Mouse (Mus musculus): ENCODE measurements around the gene Glipr1. TPM values are rescaled to one million over a fixed set of nuclear protein-coding genes. Genes with fewer than 3 reads are reported as not detected.

Glipr1 gene
- polyA plus RNA-seq, 1 experiment from 2014 or later = 9.9 TPM

GRCm38 (mm10) chr10:111971929-111972328, 30.5 kb downstream of the Glipr1 start:
- ATAC-seq = no peak
- Histone ChIP-seq H3K9me3 (ENCODE audit: low read length) (no peaks in the 10 kb centered on the region), H3K27me3 (ENCODE audit: insufficient read depth, low read length) (no peaks in the 10 kb centered on the region), H3K27ac (ENCODE audit: low read depth) (no peak overlapping the region), H3K4me3 (ENCODE audit: low read depth, low read length) (peak overlapping the region; percentile 91; the same call in 1 of the 2 replicates), H3K36me3 (replicated peaks; ENCODE audit: insufficient read depth, low read length) (peaks cover 3% of the 10 kb centered on the region; the same call in 1 of the 2 replicates), H3K4me1 (ENCODE audit: insufficient read depth) (peaks cover 9% of the 10 kb centered on the region), H3K9ac (replicated peaks) (no peak overlapping the region), H3K4me2 (ENCODE audit: low read depth, low read length) (peak overlapping the region; percentile 93)
- DNase-seq = no peak
- WGBS (ENCODE audit: insufficient replicate concordance) = 77% methylated on average over 3 of the region's 3 CpGs
- no peak for TF ChIP-seq CTCF (IDR thresholded peaks at IDR 0.05; ENCODE audit: low read depth)
- TF ChIP-seq EP300 (IDR thresholded peaks at IDR 0.05; ENCODE audit: low read depth) = no peak

DNA sequence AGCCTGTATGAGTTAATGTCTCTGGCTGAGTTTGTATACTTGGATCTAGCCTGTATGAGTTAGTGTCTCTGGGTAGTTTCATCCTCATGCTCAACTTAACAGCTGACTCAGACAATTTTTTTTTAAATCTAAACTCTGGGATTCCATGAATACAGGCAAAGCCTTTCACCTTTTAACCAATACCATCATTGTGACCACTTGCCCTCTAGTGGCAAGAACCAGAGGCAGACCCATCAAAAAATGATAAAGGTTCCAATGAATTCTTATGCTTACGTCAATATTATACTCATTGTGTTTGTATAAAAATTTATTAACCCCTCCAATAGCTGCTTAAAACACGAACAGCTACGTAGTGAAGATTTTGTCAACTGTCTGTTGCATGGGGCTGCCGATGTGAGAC, 36.0 kb downstream of the Glipr1 start:
- no peaks in the 10 kb centered on the region for H3K9me3 ChIP-seq (ENCODE audit: low read length)
- TF ChIP-seq EP300 (IDR thresholded peaks at IDR 0.05; ENCODE audit: low read depth) (no peak), CTCF (IDR thresholded peaks at IDR 0.05; ENCODE audit: low read depth) (peak; percentile 41)
- ATAC-seq = no peak
- no peaks in the 10 kb centered on the region for H3K36me3 ChIP-seq (replicated peaks; ENCODE audit: insufficient read depth, low read length)
- no peaks in the 10 kb centered on the region for H3K4me1 ChIP-seq (ENCODE audit: insufficient read depth)
- WGBS (ENCODE audit: insufficient replicate concordance) = 46% methylated on average over 4 of the region's 4 CpGs
- H3K9ac ChIP-seq (replicated peaks) = no peak overlapping the region
- no peak for DNase-seq
- H3K27ac ChIP-seq (ENCODE audit: low read depth) = no peak overlapping the region
- H3K4me2 ChIP-seq (ENCODE audit: low read depth, low read length) = no peak overlapping the region
- H3K4me3 ChIP-seq (ENCODE audit: low read depth, low read length) = no peak overlapping the region
- no peaks in the 10 kb centered on the region for H3K27me3 ChIP-seq (ENCODE audit: insufficient read depth, low read length)

DNA sequence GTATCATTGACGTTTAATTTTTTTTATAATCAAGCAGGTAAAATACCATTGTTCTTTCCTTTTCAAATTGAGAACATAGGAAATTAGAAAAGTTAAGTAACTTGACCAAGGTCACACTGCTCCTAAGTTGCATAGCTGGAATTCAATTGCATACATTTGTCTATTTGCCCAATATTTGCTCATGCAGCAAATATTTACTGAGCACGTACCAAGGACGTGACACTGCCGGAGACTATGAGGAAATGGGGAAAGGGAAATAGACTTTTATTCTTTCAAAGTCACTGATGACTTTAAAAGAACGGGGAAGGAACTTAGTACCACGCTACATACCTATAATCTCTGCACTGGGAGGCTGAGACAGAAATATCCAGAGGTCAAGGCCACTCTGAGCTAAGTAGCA, 42.0 kb downstream of the Glipr1 start:
- no peaks in the 10 kb centered on the region for H3K36me3 ChIP-seq (replicated peaks; ENCODE audit: insufficient read depth, low read length)
- H3K4me2 ChIP-seq (ENCODE audit: low read depth, low read length) = no peak overlapping the region
- 0 out of 2 replicates have a peak, but pooled peaks have one; percentile 36 for ATAC-seq
- WGBS (ENCODE audit: insufficient replicate concordance) = 33% methylated on average over 6 of the region's 6 CpGs
- H3K9ac ChIP-seq (replicated peaks) = no peak overlapping the region
- no peaks in the 10 kb centered on the region for H3K9me3 ChIP-seq (ENCODE audit: low read length)
- H3K27ac ChIP-seq (ENCODE audit: low read depth) = no peak overlapping the region
- no peak overlapping the region for H3K4me3 ChIP-seq (ENCODE audit: low read depth, low read length)
- TF ChIP-seq EP300 (IDR thresholded peaks at IDR 0.05; ENCODE audit: low read depth) (no peak), CTCF (IDR thresholded peaks at IDR 0.05; ENCODE audit: low read depth) (no peak)
- no peaks in the 10 kb centered on the region for H3K27me3 ChIP-seq (ENCODE audit: insufficient read depth, low read length)
- peaks cover 4% of the 10 kb centered on the region; the same call in 1 of the 2 replicates for H3K4me1 ChIP-seq (ENCODE audit: insufficient read depth)
- DNase-seq = no peak

GRCm38 (mm10) chr10:111959353-111959752, 43.1 kb downstream of the Glipr1 start:
- no peak overlapping the region for H3K27ac ChIP-seq (ENCODE audit: low read depth)
- no peak overlapping the region for H3K4me2 ChIP-seq (ENCODE audit: low read depth, low read length)
- WGBS (ENCODE audit: insufficient replicate concordance) = 63% methylated on average over 2 of the region's 2 CpGs
- ATAC-seq = no peak
- no peak overlapping the region for H3K9ac ChIP-seq (replicated peaks)
- TF ChIP-seq EP300 (IDR thresholded peaks at IDR 0.05; ENCODE audit: low read depth) (no peak), CTCF (IDR thresholded peaks at IDR 0.05; ENCODE audit: low read depth) (no peak)
- H3K4me1 ChIP-seq (ENCODE audit: insufficient read depth) = peaks cover 4% of the 10 kb centered on the region; the same call in 1 of the 2 replicates
- no peak for DNase-seq
- no peaks in the 10 kb centered on the region for H3K9me3 ChIP-seq (ENCODE audit: low read length)
- H3K36me3 ChIP-seq (replicated peaks; ENCODE audit: insufficient read depth, low read length) = no peaks in the 10 kb centered on the region
- H3K4me3 ChIP-seq (ENCODE audit: low read depth, low read length) = no peak overlapping the region
- no peaks in the 10 kb centered on the region for H3K27me3 ChIP-seq (ENCODE audit: insufficient read depth, low read length)

DNA sequence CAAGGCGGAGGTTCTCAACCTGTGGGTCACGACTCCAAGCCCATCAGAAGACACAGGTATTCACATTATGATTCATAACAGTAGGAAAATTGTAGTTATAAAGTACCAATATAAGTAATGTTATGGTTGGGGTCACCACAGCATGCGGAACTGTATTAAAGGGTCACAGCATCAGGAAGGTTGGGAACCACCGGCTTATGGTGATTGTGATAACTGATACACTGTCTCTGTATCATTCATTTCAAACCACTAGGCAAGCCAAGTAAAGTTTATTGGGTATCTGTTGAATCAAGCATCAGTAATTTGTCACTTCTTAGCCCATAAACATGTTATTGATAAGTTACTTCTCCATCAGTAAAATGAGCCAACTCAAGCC, 44.4 kb downstream of the Glipr1 start:
- Histone ChIP-seq H3K4me2 (ENCODE audit: low read depth, low read length) (no peak overlapping the region), H3K4me3 (ENCODE audit: low read depth, low read length) (no peak overlapping the region), H3K27ac (ENCODE audit: low read depth) (no peak overlapping the region), H3K27me3 (ENCODE audit: insufficient read depth, low read length) (no peaks in the 10 kb centered on the region), H3K9ac (replicated peaks) (no peak overlapping the region), H3K36me3 (replicated peaks; ENCODE audit: insufficient read depth, low read length) (no peaks in the 10 kb centered on the region), H3K4me1 (ENCODE audit: insufficient read depth) (peaks cover 4% of the 10 kb centered on the region; the same call in 1 of the 2 replicates), H3K9me3 (ENCODE audit: low read length) (no peaks in the 10 kb centered on the region)
- ATAC-seq = no peak
- TF ChIP-seq EP300 (IDR thresholded peaks at IDR 0.05; ENCODE audit: low read depth) (no peak), CTCF (IDR thresholded peaks at IDR 0.05; ENCODE audit: low read depth) (no peak)
- 31% methylated on average over 4 of the region's 4 CpGs for WGBS (ENCODE audit: insufficient replicate concordance)
- DNase-seq = no peak

DNA sequence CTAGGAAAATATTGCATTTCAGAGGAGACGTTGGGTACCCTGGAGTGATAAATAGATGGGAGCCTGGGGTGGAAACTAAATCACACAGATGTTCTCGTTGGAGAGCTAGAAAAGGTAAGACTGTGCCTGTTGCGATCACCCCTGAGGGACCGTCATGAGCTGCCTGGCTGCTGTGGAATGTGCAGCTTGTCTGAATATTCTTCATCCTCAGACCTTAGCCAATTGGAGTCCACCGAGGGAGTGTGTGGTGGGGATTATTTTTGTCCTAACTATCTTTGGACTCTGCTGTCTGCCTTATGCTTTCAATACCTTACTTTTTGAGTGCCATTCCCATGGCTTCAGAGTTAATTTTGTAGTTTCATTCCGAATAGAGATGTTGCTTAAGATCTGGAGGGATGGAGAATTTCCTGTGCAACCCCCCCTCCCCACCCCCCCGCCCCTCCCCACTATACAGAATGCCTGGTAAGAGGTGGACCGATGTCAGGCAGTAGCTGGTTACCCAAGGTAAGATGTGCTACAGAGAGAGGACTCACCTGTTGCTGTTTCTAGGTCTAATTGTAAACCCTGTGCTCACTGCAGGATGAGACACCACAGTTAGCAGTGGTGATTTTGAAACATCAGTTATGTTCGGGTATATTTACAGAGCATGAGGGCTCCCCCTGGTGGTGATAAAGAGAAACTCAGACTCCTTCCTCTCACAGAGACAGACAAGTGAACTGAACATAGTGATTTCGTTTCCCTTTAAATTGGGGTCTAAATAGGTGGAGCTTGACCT, 45.0 kb downstream of the Glipr1 start:
- Histone ChIP-seq H3K27ac (ENCODE audit: low read depth) (no peak overlapping the region), H3K36me3 (replicated peaks; ENCODE audit: insufficient read depth, low read length) (no peaks in the 10 kb centered on the region), H3K9ac (replicated peaks) (no peak overlapping the region), H3K4me3 (ENCODE audit: low read depth, low read length) (no peak overlapping the region), H3K4me2 (ENCODE audit: low read depth, low read length) (no peak overlapping the region), H3K9me3 (ENCODE audit: low read length) (no peaks in the 10 kb centered on the region), H3K27me3 (ENCODE audit: insufficient read depth, low read length) (no peaks in the 10 kb centered on the region), H3K4me1 (ENCODE audit: insufficient read depth) (peaks cover 4% of the 10 kb centered on the region; the same call in 1 of the 2 replicates)
- DNase-seq (peak; percentile 43), ATAC-seq (peak; percentile 67)
- TF ChIP-seq EP300 (IDR thresholded peaks at IDR 0.05; ENCODE audit: low read depth) = no peak
- peak; percentile 91 for TF ChIP-seq CTCF (IDR thresholded peaks at IDR 0.05; ENCODE audit: low read depth)
- 63% methylated on average over 10 of the region's 10 CpGs for WGBS (ENCODE audit: insufficient replicate concordance)

Data from liver, postnatal 0 days (tissue).